Mouse (Mus musculus) ES-Bruce4 (cell line): ENCODE measurements around the gene Hoxc11. TPM values are rescaled to one million over a fixed set of nuclear protein-coding genes. Genes with fewer than 3 reads are reported as not detected.
A peak's percentile ranks its signal among the peaks of the same experiment; 100 is the strongest.

ENCODE experiments used
- H3K27ac ChIP-seq: 2 replicates; pipeline ENCODE4 v1.5.1; 2012; ENCODE audit warnings: low read length, inconsistent platforms; ENCODE audit not compliant: insufficient read depth
- H3K27me3 ChIP-seq: 2 replicates; pipeline ENCODE4 v1.6.1; 2012; ENCODE audit warnings: mild to moderate bottlenecking, low read length, inconsistent platforms; ENCODE audit not compliant: control insufficient read depth, poor library complexity, insufficient read depth, severe bottlenecking
- H3K36me3 ChIP-seq: 2 replicates; pipeline ENCODE4 v1.6.1; 2012; ENCODE audit warnings: inconsistent platforms, mild to moderate bottlenecking, low read length, moderate library complexity; ENCODE audit not compliant: control insufficient read depth, poor library complexity, insufficient read depth, severe bottlenecking
- H3K4me1 ChIP-seq: one replicate; pipeline ENCODE4 v1.8.1; 2011; ENCODE audit warnings: low read length; ENCODE audit not compliant: control insufficient read depth, insufficient read depth
- H3K4me3 ChIP-seq: 2 replicates; pipeline ENCODE4 v1.5.1; 2011; ENCODE audit warnings: low read depth, mild to moderate bottlenecking, low read length
- H3K9ac ChIP-seq: 2 replicates; pipeline ENCODE4 v1.6.1; 2012; ENCODE audit warnings: low read depth, mild to moderate bottlenecking, inconsistent platforms; ENCODE audit not compliant: poor library complexity, severe bottlenecking
- H3K9me3 ChIP-seq: replicated peaks from 2 replicates; pipeline ENCODE4 v1.6.1; 2012; ENCODE audit warnings: mild to moderate bottlenecking, low read length, inconsistent platforms; ENCODE audit not compliant: control insufficient read depth, poor library complexity, insufficient read depth, severe bottlenecking
- CTCF ChIP-seq: IDR thresholded peaks from one replicate; pipeline ENCODE4 v1.8.1; 2011; ENCODE audit warnings: low read depth, low read length
- EP300 ChIP-seq: IDR thresholded peaks from 2 replicates; pipeline ENCODE4 v1.6.1; 2011; ENCODE audit warnings: low read depth, low read length; ENCODE audit not compliant: insufficient read depth
- POLR2A ChIP-seq: IDR thresholded peaks from one replicate; pipeline ENCODE4 v1.8.1; 2011; ENCODE audit warnings: low read length; ENCODE audit not compliant: insufficient read depth
- polyA plus RNA-seq: library from polyadenylated mRNA; stranded (reverse); fragments of >200 nt; gene quantifications from 2 replicates; pipeline ENCODE4 v1.2.4, GENCODE M21; 2011; ENCODE audit warnings: low read depth; ENCODE audit not compliant: missing spikeins, insufficient read depth, insufficient read length

Hoxc11 gene
- polyA plus RNA-seq, 1 experiment = not detected

- Histone ChIP-seq H3K27ac (no peak within 1 kb of the TSS), H3K27me3 (peaks cover 54% of the 10 kb centered on the region), H3K9ac (no peak within 1 kb of the TSS), H3K9me3 (no peaks in the 10 kb centered on the region), H3K4me1 (peaks cover 5% of the 10 kb centered on the region), H3K36me3 (no peaks in the 10 kb centered on the region), H3K4me3 (peak within 1 kb of the TSS; percentile 47)
- TF ChIP-seq POLR2A (no peak), EP300 (no peak), CTCF (no peak)
Observed at GRCm38 (mm10) chr15:102936279-102936972, 17.8 kb upstream of the Hoxc11 start, which contains the start of gene Hoxc12. Gene Hoxc12, plus strand, starts transcription at chr15:102936757.

GRCm38 (mm10) chr15:102937036-102937666 is 17.1 kb upstream of the Hoxc11 start:
- Histone ChIP-seq H3K4me3 (peak overlapping the region; percentile 47), H3K36me3 (no peaks in the 10 kb centered on the region), H3K4me1 (peaks cover 4% of the 10 kb centered on the region), H3K27me3 (peaks cover 56% of the 10 kb centered on the region), H3K9me3 (no peaks in the 10 kb centered on the region), H3K9ac (no peak overlapping the region), H3K27ac (no peak overlapping the region)
- TF ChIP-seq POLR2A (no peak), EP300 (no peak), CTCF (no peak)

GRCm38 (mm10) chr15:102939256-102940155 is 14.7 kb upstream of the Hoxc11 start:
- H3K4me3 ChIP-seq = no peak overlapping the region
- H3K9me3 ChIP-seq = no peaks in the 10 kb centered on the region
- TF ChIP-seq CTCF (no peak), POLR2A (no peak), EP300 (no peak)
- no peaks in the 10 kb centered on the region for H3K36me3 ChIP-seq
- H3K4me1 ChIP-seq = peaks cover 2% of the 10 kb centered on the region
- no peak overlapping the region for H3K9ac ChIP-seq
- peaks cover 45% of the 10 kb centered on the region for H3K27me3 ChIP-seq
- no peak overlapping the region for H3K27ac ChIP-seq

GRCm38 (mm10) chr15:102942739-102943467 is 11.3 kb upstream of the Hoxc11 start:
- Histone ChIP-seq H3K9me3 (no peaks in the 10 kb centered on the region), H3K36me3 (no peaks in the 10 kb centered on the region), H3K27me3 (peaks cover 25% of the 10 kb centered on the region), H3K4me3 (peak overlapping the region; percentile 20), H3K4me1 (peaks cover 2% of the 10 kb centered on the region), H3K27ac (no peak overlapping the region), H3K9ac (peak overlapping the region; percentile 13; the same call in 1 of the 2 replicates)
- TF ChIP-seq CTCF (peak; percentile 52), EP300 (no peak)

GRCm38 (mm10) chr15:102943468-102943813 is 10.8 kb upstream of the Hoxc11 start:
- no peak for TF ChIP-seq POLR2A
- no peak for TF ChIP-seq EP300
- no peak for TF ChIP-seq CTCF
- H3K4me1 ChIP-seq = peaks cover 2% of the 10 kb centered on the region
- H3K27ac ChIP-seq = no peak overlapping the region
- no peaks in the 10 kb centered on the region for H3K9me3 ChIP-seq
- H3K36me3 ChIP-seq = no peaks in the 10 kb centered on the region
- H3K4me3 ChIP-seq = no peak overlapping the region
- H3K9ac ChIP-seq = no peak overlapping the region
- peaks cover 25% of the 10 kb centered on the region for H3K27me3 ChIP-seq
